Mouse (Mus musculus): ENCODE measurements around the gene Gm14403. TPM values are rescaled to one million over a fixed set of nuclear protein-coding genes. Genes with fewer than 3 reads are reported as not detected.
"Not testable (repeated sequence)": the region's sequence is repeated elsewhere in the genome, so short reads cannot be mapped to it uniquely, and the experiment has no call there.

Gene Gm14403
- polyA plus RNA-seq, 1 experiment = not detected

- no peak overlapping the region for H3K4me3 ChIP-seq (replicated peaks)
- no peaks in the 10 kb centered on the region for H3K4me1 ChIP-seq (ENCODE audit: control insufficient read depth)
- peaks cover 54% of the 10 kb centered on the region for H3K9me3 ChIP-seq (ENCODE audit: control insufficient read depth, low read length)
- H3K36me3 ChIP-seq (ENCODE audit: control insufficient read depth) = no peaks in the 10 kb centered on the region
- no peak for TF ChIP-seq GATA1 (IDR thresholded peaks at IDR 0.05; ENCODE audit: low read length)
- H3K27me3 ChIP-seq (ENCODE audit: control insufficient read depth) = no peaks in the 10 kb centered on the region
Measured at GRCm38 (mm10) chr2:177520035-177520434, 22.0 kb downstream of the Gm14403 start.

GRCm38 (mm10) chr2:177523061-177523460 lies 25.0 kb downstream of the Gm14403 start:
- TF ChIP-seq GATA1 (IDR thresholded peaks at IDR 0.05; ENCODE audit: low read length) = no peak
- TF ChIP-seq TAL1 (IDR thresholded peaks at IDR 0.05; ENCODE audit: low read length) = no peak
- Histone ChIP-seq H3K4me3 (replicated peaks) (no peak overlapping the region), H3K9me3 (ENCODE audit: control insufficient read depth, low read length) (peaks cover 51% of the 10 kb centered on the region), H3K36me3 (ENCODE audit: control insufficient read depth) (no peaks in the 10 kb centered on the region), H3K4me1 (ENCODE audit: control insufficient read depth) (no peaks in the 10 kb centered on the region), H3K27me3 (ENCODE audit: control insufficient read depth) (no peaks in the 10 kb centered on the region)

- not testable (repeated sequence) for H3K27me3 ChIP-seq (ENCODE audit: control insufficient read depth); H3K4me1 ChIP-seq (ENCODE audit: control insufficient read depth); H3K36me3 ChIP-seq (ENCODE audit: control insufficient read depth); H3K4me3 ChIP-seq (replicated peaks)
- H3K9me3 ChIP-seq (ENCODE audit: control insufficient read depth, low read length) = peaks cover 46% of the 10 kb centered on the region
Measured at GRCm38 (mm10) chr2:177523674-177524073, 25.7 kb downstream of the Gm14403 start.

GRCm38 (mm10) chr2:177524171-177524570 lies 26.2 kb downstream of the Gm14403 start:
- H3K9me3 ChIP-seq (ENCODE audit: control insufficient read depth, low read length) = peaks cover 42% of the 10 kb centered on the region
- not testable (repeated sequence) for H3K27me3 ChIP-seq (ENCODE audit: control insufficient read depth); H3K4me1 ChIP-seq (ENCODE audit: control insufficient read depth); H3K36me3 ChIP-seq (ENCODE audit: control insufficient read depth); H3K4me3 ChIP-seq (replicated peaks)

DNA sequence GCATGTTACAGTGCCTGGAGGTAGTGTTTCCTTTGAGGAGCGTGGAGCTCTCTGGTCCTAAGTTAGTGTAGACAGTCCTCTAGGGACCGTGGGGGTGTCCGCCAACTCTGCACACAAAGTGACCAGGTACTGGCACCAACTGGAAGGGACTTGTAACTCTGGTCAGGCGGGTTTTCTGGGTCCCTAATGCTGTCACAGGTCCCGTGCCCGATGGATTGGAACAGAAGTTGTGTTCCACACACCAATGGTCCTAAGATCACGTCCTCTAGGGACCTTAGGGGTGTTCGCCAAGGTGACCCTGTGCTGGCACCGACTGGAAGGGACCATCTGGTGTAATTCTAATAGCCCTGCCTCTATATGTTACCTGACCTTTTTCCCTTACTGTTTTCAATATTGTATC lies 37.9 kb downstream of the Gm14403 start:
- Histone ChIP-seq H3K27me3 (ENCODE audit: control insufficient read depth) (no peaks in the 10 kb centered on the region), H3K9me3 (ENCODE audit: control insufficient read depth, low read length) (peaks cover 29% of the 10 kb centered on the region), H3K4me3 (replicated peaks) (no peak overlapping the region), H3K36me3 (ENCODE audit: control insufficient read depth) (no peaks in the 10 kb centered on the region), H3K4me1 (ENCODE audit: control insufficient read depth) (no peaks in the 10 kb centered on the region)
- TF ChIP-seq TAL1 (IDR thresholded peaks at IDR 0.05; ENCODE audit: low read length) (no peak), GATA1 (IDR thresholded peaks at IDR 0.05; ENCODE audit: low read length) (no peak)

- not testable (repeated sequence) for H3K36me3 ChIP-seq (ENCODE audit: control insufficient read depth); H3K4me3 ChIP-seq (replicated peaks); H3K4me1 ChIP-seq (ENCODE audit: control insufficient read depth); H3K27me3 ChIP-seq (ENCODE audit: control insufficient read depth)
- H3K9me3 ChIP-seq (ENCODE audit: control insufficient read depth, low read length) = peaks cover 29% of the 10 kb centered on the region
Measured at GRCm38 (mm10) chr2:177537141-177537540, 39.1 kb downstream of the Gm14403 start.

DNA sequence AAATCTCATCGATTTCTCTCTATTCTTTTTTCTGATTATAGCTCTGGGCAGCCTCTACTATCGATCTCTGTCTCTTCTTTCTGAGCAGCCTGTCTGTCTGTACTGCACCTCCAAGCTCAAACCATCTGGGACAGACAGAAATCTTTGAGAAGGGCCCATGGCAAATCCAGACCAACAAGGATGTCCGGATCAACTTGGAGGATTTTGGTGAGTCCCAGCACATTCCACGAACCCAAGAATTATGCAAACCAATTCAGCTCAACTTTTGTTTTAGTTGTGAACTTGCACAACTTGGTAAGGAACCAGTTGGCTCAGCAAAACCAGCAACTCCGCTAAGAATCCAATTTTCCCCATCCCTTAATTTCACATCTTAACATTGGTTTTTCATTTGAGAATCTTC lies 39.7 kb downstream of the Gm14403 start:
- not testable (repeated sequence) for H3K36me3 ChIP-seq (ENCODE audit: control insufficient read depth)

GRCm38 (mm10) chr2:177555261-177555660 lies 57.2 kb downstream of the Gm14403 start:
- not testable (repeated sequence) for H3K4me3 ChIP-seq (replicated peaks); H3K27me3 ChIP-seq (ENCODE audit: control insufficient read depth); H3K36me3 ChIP-seq (ENCODE audit: control insufficient read depth); H3K4me1 ChIP-seq (ENCODE audit: control insufficient read depth)
- H3K9me3 ChIP-seq (ENCODE audit: control insufficient read depth, low read length) = peaks cover 10% of the 10 kb centered on the region

More for the DNA sequence above, 39.7 kb downstream of the Gm14403 start:
- peaks cover 29% of the 10 kb centered on the region for H3K9me3 ChIP-seq (ENCODE audit: control insufficient read depth, low read length)
- H3K4me3 ChIP-seq (replicated peaks); H3K4me1 ChIP-seq (ENCODE audit: control insufficient read depth); H3K27me3 ChIP-seq (ENCODE audit: control insufficient read depth): not testable (repeated sequence)

Other genes starting within 250 kb of the Gm14403 start
- gene Gm14409, start 231.2 kb upstream of the Gm14403 start, polyA plus RNA-seq (2012) = not detected in 2 replicates
- not detected in 2 replicates for gene Gm14412, start 173.9 kb upstream of the Gm14403 start, polyA plus RNA-seq (2012)
- gene Gm14418, start 99.9 kb upstream of the Gm14403 start, polyA plus RNA-seq (2012) = not detected in 2 replicates
- not detected in 2 replicates for gene Zfp970, start 33.5 kb upstream of the Gm14403 start, polyA plus RNA-seq (2012)
- gene Gm14406, start 80.0 kb downstream of the Gm14403 start, polyA plus RNA-seq (2012) = not detected in 2 replicates